Mouse (Mus musculus) lung, postnatal 0 days (tissue): ENCODE data around the gene Arhgap27.

ENCODE experiments used
- CTCF ChIP-seq: IDR thresholded peaks from 2 replicates; pipeline ENCODE4 v1.5.1; 2016; ENCODE audit warnings: antibody characterized with exemption, mild to moderate bottlenecking
- EP300 ChIP-seq: IDR thresholded peaks from 2 replicates; pipeline ENCODE4 v1.6.1; 2016; ENCODE audit warnings: antibody characterized with exemption, mild to moderate bottlenecking, control low read depth

DNA sequence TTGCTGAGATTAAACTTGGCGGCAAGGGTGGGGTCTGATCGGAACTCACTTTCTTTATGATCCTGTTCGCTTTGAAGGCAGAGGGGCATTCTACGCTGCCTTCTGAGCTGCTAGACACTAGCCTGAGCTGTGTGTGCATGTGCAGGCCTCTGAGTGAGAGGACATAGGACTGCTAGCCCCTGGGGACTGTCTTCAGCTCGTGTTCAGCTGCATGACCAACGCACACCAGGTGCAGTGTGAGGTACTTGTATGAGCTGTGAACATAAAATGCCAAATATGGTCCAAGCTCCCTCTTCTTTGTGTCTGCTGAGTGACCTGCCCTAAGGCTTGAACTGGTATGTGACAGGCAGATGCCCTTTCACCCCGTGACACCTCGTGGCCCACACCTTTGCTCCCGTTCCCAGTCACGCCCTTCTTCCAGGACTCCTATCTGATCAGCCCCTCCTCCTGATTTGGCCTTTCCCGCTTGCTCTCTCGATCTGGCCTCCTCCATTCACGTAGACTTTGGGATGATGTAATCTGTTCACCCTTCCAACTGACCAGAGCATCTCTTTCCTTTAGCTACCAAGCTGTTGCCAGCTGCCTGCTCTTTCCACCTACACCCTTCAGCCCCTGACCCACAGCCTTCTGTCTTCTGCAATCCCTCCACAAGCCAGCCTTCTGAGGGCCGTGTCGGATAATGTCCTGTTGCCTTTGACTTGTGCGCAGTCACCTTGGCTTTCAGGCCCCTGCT, 6.4 kb downstream of the Arhgap27 start:
- TF ChIP-seq CTCF: no peak
- no peak for TF ChIP-seq EP300
